Mouse (Mus musculus): ENCODE measurements around the gene Tspan10. TPM values are rescaled to one million over a fixed set of nuclear protein-coding genes. Genes with fewer than 3 reads are reported as not detected.
A peak's percentile ranks its signal among the peaks of the same experiment; 100 is the strongest.

Gene Tspan10
- polyA plus RNA-seq, 2 experiments = not detected

DNA sequence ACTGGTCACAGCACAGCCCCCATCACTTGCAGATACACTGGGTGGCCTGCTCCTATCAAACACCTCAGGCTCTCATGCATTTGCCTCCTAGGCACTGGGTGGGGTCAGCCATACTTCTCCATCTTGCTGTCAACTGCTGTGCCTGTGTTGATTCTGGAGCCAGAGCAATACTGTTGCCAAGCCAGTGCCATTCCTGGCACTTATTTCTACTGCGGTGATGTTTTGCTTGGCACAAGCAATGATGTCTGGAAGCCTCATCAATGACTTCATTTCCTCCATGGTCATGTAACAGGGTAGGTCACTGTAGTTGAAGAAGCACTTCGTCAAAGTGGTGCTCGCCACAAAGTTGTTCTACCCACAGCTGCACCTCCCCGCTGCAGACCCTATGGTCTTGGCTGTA is 23.1 kb downstream of the Tspan10 start:
- TF ChIP-seq CTCF (IDR thresholded peaks at IDR 0.05; ENCODE audit: low read depth) (no peak), EP300 (IDR thresholded peaks at IDR 0.05; ENCODE audit: low read depth) (no peak)
- Histone ChIP-seq H3K9ac (replicated peaks) (no peak overlapping the region), H3K27ac (no peak overlapping the region), H3K4me2 (ENCODE audit: low read depth) (no peak overlapping the region), H3K4me1 (replicated peaks; ENCODE audit: control insufficient read depth in 2 of 2, insufficient read depth in 2 of 2, low read length in 1 of 2) (peaks cover 10 to 13% of the 10 kb centered on the region in 2 experiments), H3K36me3 (replicated peaks; ENCODE audit: control insufficient read depth, insufficient read depth, low read depth) (peaks cover 21% of the 10 kb centered on the region), H3K9me3 (ENCODE audit: control insufficient read depth, low read length) (no peaks in the 10 kb centered on the region), H3K27me3 (ENCODE audit: control insufficient read depth, insufficient read depth, low read length) (no peaks in the 10 kb centered on the region), H3K4me3 (ENCODE audit: insufficient read depth in 1 of 2, low read depth in 2 of 2, low read length in 2 of 2) (no peak overlapping the region)
- 76% methylated on average over 4 of the region's 4 CpGs for WGBS (ENCODE audit: insufficient replicate concordance)
- ATAC-seq (ENCODE audit: insufficient read depth) = no peak
- DNase-seq (ENCODE audit: low read depth in 3 of 3, low spot score in 3 of 3) = no peak

DNA sequence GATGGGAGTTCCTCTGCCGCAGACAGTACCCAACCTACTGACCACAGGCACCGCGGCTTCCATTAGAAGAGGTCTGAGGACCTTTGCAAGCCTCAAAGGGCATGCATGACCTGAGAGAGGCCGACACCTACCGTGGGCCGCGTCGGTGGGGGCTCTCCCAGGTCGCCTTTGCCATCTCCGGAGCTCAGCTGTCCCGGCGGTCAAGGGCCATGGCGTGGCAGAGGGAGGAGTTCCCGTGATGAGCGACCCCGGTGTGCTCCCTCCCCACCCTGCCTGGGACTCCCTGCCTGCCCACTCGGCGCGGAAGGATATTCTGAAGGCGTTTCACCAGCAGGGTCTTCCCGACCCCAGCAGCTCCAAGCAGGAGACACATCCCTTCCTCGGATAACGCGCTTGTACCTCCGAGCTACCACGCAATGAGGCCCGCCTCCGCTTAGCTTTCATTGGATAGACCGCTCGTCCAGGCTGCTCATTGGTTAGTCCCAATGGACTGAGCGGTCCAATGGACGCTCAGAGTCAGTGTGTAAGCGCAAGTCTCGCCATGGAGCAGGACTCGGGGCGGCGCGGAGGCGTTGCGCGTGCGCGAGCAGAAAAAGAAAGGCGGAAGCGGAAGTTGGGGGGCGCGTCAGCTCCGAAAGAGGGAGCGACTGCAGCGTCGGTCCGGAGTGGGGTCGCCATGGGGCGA is 24.7 kb downstream of the Tspan10 start, which contains the start of gene Arl16:
Arl16 (minus strand) TSS at position 557 of the 685 bp plus-strand sequence.
- WGBS (ENCODE audit: insufficient replicate concordance) = 0% methylated on average over 52 of the region's 54 CpGs
- H3K9ac ChIP-seq (replicated peaks) = peak within 1 kb of the TSS; percentile 86
- H3K4me3 ChIP-seq (ENCODE audit: insufficient read depth in 1 of 2, low read depth in 2 of 2, low read length in 2 of 2) = peak within 1 kb of the TSS; percentile 88 to 99
- H3K4me1 ChIP-seq (replicated peaks; ENCODE audit: control insufficient read depth in 2 of 2, insufficient read depth in 2 of 2, low read length in 1 of 2) = peaks cover 10 to 13% of the 10 kb centered on the region in 2 experiments
- H3K4me2 ChIP-seq (ENCODE audit: low read depth) = peak within 1 kb of the TSS; percentile 98
- H3K27ac ChIP-seq = peak within 1 kb of the TSS; percentile 41
- TF ChIP-seq EP300 (IDR thresholded peaks at IDR 0.05; ENCODE audit: low read depth) (no peak), CTCF (IDR thresholded peaks at IDR 0.05; ENCODE audit: low read depth) (no peak; the same call in 1 of the 2 replicates)
- H3K36me3 ChIP-seq (replicated peaks; ENCODE audit: control insufficient read depth, insufficient read depth, low read depth) = peaks cover 24% of the 10 kb centered on the region
- DNase-seq (ENCODE audit: low read depth in 3 of 3, low spot score in 3 of 3) (peak; percentile 98 to 99 (median 98)), ATAC-seq (ENCODE audit: insufficient read depth) (peak; percentile 100)
- H3K27me3 ChIP-seq (ENCODE audit: control insufficient read depth, insufficient read depth, low read length) = no peaks in the 10 kb centered on the region
- H3K9me3 ChIP-seq (ENCODE audit: control insufficient read depth, low read length) = no peaks in the 10 kb centered on the region

DNA sequence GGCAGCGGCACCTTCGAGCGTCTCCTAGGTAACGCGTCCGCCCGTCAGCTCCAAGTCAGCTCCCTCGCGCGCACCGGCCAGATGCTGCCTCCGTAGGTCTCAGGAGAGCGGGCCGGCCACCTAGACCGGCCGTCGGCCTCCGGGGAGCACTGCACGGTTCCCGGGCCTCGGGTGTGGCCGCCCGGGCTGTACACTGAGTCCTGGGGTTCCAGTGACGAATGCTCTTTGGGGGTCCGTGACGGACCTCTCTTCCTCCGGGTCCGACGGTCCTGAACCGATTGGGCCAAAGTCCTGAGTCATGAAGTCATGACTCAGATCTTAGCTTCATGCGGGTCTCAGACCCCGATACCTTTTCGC is 25.3 kb downstream of the Tspan10 start:
- TF ChIP-seq CTCF (IDR thresholded peaks at IDR 0.05; ENCODE audit: low read depth) = no peak
- no peak for TF ChIP-seq EP300 (IDR thresholded peaks at IDR 0.05; ENCODE audit: low read depth)
- peaks cover 26% of the 10 kb centered on the region for H3K36me3 ChIP-seq (replicated peaks; ENCODE audit: control insufficient read depth, insufficient read depth, low read depth)
- H3K27me3 ChIP-seq (ENCODE audit: control insufficient read depth, insufficient read depth, low read length) = no peaks in the 10 kb centered on the region
- no peak for DNase-seq (ENCODE audit: low read depth in 3 of 3, low spot score in 3 of 3)
- ATAC-seq (ENCODE audit: insufficient read depth) = peak; percentile 70
- H3K9ac ChIP-seq (replicated peaks) = peak overlapping the region; percentile 86
- H3K9me3 ChIP-seq (ENCODE audit: control insufficient read depth, low read length) = no peaks in the 10 kb centered on the region
- WGBS (ENCODE audit: insufficient replicate concordance) = under 1% methylated on average over 33 of the region's 33 CpGs
- peak overlapping the region; percentile 78 to 99 for H3K4me3 ChIP-seq (ENCODE audit: insufficient read depth in 1 of 2, low read depth in 2 of 2, low read length in 2 of 2)
- H3K27ac ChIP-seq = peak overlapping the region; percentile 41
- H3K4me1 ChIP-seq (replicated peaks; ENCODE audit: control insufficient read depth in 2 of 2, insufficient read depth in 2 of 2, low read length in 1 of 2) = peaks cover 10 to 13% of the 10 kb centered on the region in 2 experiments
- H3K4me2 ChIP-seq (ENCODE audit: low read depth) = peak overlapping the region; percentile 98

DNA sequence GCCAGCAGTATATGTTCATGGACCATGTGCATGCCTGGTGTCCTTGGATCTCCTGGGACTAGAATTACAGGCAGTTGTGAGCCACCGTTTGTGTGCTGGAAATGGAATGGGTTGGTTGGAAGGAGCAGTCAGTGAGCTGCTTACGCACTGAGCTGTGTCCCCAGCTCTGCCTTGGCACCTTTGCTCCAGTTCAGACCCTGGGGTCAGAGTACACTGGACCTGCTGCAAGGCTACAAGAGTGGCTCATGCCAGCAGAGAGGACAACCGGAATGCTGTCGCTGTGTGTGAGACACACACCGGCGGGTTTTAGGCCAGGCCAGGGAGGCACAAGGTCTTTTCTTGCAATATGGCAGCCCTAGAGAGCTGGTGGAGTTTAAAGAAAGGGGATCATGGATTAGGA is 29.6 kb downstream of the Tspan10 start:
- ATAC-seq (ENCODE audit: insufficient read depth) (no peak), DNase-seq (ENCODE audit: low read depth in 3 of 3, low spot score in 3 of 3) (no peak)
- Histone ChIP-seq H3K4me3 (ENCODE audit: insufficient read depth in 1 of 2, low read depth in 2 of 2, low read length in 2 of 2) (no peak overlapping the region), H3K4me2 (ENCODE audit: low read depth) (no peak overlapping the region), H3K36me3 (replicated peaks; ENCODE audit: control insufficient read depth, insufficient read depth, low read depth) (peaks cover 54% of the 10 kb centered on the region), H3K9ac (replicated peaks) (no peak overlapping the region), H3K27me3 (ENCODE audit: control insufficient read depth, insufficient read depth, low read length) (no peaks in the 10 kb centered on the region), H3K27ac (no peak overlapping the region), H3K9me3 (ENCODE audit: control insufficient read depth, low read length) (no peaks in the 10 kb centered on the region), H3K4me1 (replicated peaks; ENCODE audit: control insufficient read depth in 2 of 2, insufficient read depth in 2 of 2, low read length in 1 of 2) (peaks cover 6 to 7% of the 10 kb centered on the region in 2 experiments)
- WGBS (ENCODE audit: insufficient replicate concordance) = 88% methylated on average over 6 of the region's 6 CpGs
- TF ChIP-seq EP300 (IDR thresholded peaks at IDR 0.05; ENCODE audit: low read depth) (no peak), CTCF (IDR thresholded peaks at IDR 0.05; ENCODE audit: low read depth) (no peak)

DNA sequence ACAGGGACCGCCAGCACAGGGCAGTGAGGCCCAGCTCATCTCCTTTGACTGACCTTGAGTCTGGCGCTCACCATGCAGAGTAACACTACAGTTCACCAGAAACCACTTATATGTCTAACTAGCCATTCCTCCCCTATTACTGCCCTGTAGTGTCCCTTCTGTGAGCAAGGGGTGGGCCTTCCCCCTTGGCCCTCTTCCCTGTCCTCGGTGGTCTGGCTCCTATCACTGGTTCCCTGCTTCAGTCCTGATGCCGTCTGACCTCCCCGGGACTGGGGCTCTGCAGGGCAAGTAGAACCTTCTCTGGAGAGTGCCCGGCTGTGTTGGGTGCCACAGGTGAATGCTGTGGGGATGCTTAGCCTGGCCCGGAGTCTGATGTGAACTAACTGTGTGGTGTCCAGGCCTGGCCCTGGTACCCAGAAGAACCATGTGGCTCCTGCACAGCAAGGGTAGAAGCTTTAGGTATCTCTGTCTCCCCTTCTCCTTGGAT is 41.0 kb downstream of the Tspan10 start:
- ATAC-seq (ENCODE audit: insufficient read depth) (no peak), DNase-seq (ENCODE audit: low read depth in 3 of 3, low spot score in 3 of 3) (no peak)
- Histone ChIP-seq H3K4me1 (replicated peaks; ENCODE audit: control insufficient read depth in 2 of 2, insufficient read depth in 2 of 2, low read length in 1 of 2) (peaks cover 3 to 4% of the 10 kb centered on the region in 2 experiments; a peak in 3 of 4 replicates), H3K4me2 (ENCODE audit: low read depth) (peak overlapping the region; percentile 70), H3K36me3 (replicated peaks; ENCODE audit: control insufficient read depth, insufficient read depth, low read depth) (peaks cover 51% of the 10 kb centered on the region), H3K9ac (replicated peaks) (peak overlapping the region; percentile 92), H3K4me3 (ENCODE audit: insufficient read depth in 1 of 2, low read depth in 2 of 2, low read length in 2 of 2) (peak overlapping the region in 1 of 2 experiments; percentile 92; a peak in 2 of 4 replicates), H3K9me3 (ENCODE audit: control insufficient read depth, low read length) (no peaks in the 10 kb centered on the region), H3K27me3 (ENCODE audit: control insufficient read depth, insufficient read depth, low read length) (no peaks in the 10 kb centered on the region), H3K27ac (peak overlapping the region; percentile 1; the same call in 1 of the 2 replicates)
- WGBS (ENCODE audit: insufficient replicate concordance) = 86% methylated on average over 7 of the region's 7 CpGs
- TF ChIP-seq CTCF (IDR thresholded peaks at IDR 0.05; ENCODE audit: low read depth) (no peak), EP300 (IDR thresholded peaks at IDR 0.05; ENCODE audit: low read depth) (no peak)
